Mouse (Mus musculus): ENCODE measurements around the gene Atad3a. TPM values are rescaled to one million over a fixed set of nuclear protein-coding genes. Genes with fewer than 3 reads are reported as not detected.
"Not testable (repeated sequence)": the region's sequence is repeated elsewhere in the genome, so short reads cannot be mapped to it uniquely, and the experiment has no call there.

Atad3a gene
- polyA plus RNA-seq, 1 experiment: 20.5 TPM

DNA sequence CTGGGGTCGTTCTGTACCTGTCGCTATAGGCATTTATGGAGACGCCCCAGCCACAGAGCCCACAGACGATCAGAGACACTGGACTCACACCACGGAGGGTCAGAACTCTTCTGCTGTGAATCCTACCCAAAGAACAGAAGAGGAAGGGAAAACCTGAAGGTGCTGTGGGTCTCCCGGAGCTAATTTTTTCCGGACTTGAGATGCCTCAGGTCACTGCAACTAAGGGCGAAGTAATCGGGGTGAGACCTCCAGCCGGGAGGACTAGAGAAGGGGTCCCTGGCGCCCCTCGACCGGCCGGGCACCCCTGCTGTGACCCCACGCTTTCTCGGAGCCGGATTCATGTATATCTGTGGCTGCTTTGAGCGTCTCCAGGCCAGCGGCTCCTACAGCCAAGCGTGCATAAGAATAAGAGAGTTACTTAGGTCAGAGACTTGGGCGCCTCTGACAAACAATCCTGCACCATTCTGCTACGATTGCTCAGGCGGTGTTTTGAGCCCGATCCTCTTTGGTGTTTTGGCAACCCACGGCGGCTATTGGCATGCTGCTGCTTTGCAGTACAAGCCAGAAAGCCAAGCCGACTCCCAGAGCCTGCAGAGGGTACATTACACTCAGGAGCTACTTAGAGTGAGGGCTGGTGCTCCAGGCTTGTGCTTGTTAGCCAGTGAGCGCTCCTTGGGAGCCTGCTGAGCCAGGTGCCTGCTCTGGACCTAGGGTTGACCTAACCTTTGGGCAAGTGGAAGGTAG is 635 bp upstream of the Atad3a start:
- peak overlapping the region; percentile 93 for H3K4me3 ChIP-seq (replicated peaks)
- peaks cover 47% of the 10 kb centered on the region for H3K4me1 ChIP-seq
- peaks cover 22% of the 10 kb centered on the region for H3K36me3 ChIP-seq (replicated peaks; ENCODE audit: low read length)
- no peaks in the 10 kb centered on the region for H3K27me3 ChIP-seq (replicated peaks)
- no peak for TF ChIP-seq GATA1 (IDR thresholded peaks at IDR 0.05; ENCODE audit: borderline replicate concordance, low read length)
- no peak for TF ChIP-seq FLI1 (IDR thresholded peaks at IDR 0.05; ENCODE audit: low read length)
- H3K9me3 ChIP-seq: no peaks in the 10 kb centered on the region

DNA sequence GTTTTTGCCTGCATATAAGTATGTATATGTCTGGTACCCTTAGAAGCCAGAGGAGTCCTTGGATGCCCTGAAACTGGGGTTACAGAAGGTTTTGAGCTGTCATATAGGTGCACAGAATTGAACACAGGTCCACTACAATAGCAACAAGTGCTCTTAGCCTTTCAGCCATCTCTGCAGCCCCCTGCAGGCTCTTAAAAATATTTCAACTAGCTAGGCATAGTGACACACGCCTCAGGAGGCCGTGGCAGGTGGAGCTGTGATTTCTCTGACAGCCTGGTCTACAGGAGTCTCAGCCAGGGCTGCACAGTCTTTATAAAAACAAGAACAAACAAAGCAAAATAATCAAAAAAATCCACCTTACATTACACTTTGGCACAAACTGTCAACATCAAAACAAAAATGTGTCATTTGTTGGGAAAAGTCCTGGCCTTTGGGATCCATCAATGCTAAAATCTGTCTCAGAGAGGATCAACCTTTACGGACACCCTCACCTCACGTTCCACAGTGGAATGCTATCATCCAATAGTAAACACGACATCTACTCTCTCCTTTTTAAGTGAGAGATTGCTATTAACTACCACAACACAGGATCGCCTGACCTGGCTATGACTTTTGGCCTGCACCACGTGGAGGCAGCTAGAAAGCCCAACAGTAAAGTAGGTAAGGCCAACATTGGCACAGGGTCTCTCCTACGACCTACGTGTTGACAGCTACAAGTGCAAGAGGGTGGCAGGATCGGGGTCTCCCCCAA is 856 bp downstream of the Atad3a start:
- TF ChIP-seq FLI1 (IDR thresholded peaks at IDR 0.05; ENCODE audit: low read length) (no peak), GATA1 (IDR thresholded peaks at IDR 0.05; ENCODE audit: borderline replicate concordance, low read length) (no peak)
- Histone ChIP-seq H3K9me3 (no peaks in the 10 kb centered on the region), H3K4me3 (replicated peaks) (peak overlapping the region; percentile 93), H3K36me3 (replicated peaks; ENCODE audit: low read length) (peaks cover 37% of the 10 kb centered on the region), H3K27me3 (replicated peaks) (no peaks in the 10 kb centered on the region), H3K4me1 (peaks cover 45% of the 10 kb centered on the region)

DNA sequence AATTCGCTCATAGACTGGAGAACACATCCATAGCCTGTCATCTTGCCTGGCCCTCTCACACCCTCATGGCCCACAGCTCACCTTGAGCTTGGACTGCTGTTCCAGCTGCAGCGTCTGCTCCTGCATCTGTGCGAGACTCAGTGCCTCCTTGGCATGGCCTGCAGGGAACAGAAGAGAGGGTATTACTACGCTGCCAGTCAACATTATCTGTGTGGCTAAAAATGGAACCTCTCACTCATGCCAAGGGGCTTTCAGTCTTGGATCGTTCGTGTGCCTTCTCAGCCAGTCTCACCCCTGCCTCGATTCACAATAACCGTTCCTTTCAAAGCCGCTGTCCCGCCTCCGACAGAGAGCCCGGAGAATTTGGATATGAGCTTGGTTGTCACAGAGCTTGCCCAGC is 3.9 kb downstream of the Atad3a start:
- peak overlapping the region; percentile 42 for H3K4me3 ChIP-seq (replicated peaks)
- peaks cover 62% of the 10 kb centered on the region for H3K36me3 ChIP-seq (replicated peaks; ENCODE audit: low read length)
- no peaks in the 10 kb centered on the region for H3K27me3 ChIP-seq (replicated peaks)
- TF ChIP-seq GATA1 (IDR thresholded peaks at IDR 0.05; ENCODE audit: borderline replicate concordance, low read length): no peak
- no peak for TF ChIP-seq FLI1 (IDR thresholded peaks at IDR 0.05; ENCODE audit: low read length)
- no peaks in the 10 kb centered on the region for H3K9me3 ChIP-seq
- peaks cover 38% of the 10 kb centered on the region for H3K4me1 ChIP-seq

DNA sequence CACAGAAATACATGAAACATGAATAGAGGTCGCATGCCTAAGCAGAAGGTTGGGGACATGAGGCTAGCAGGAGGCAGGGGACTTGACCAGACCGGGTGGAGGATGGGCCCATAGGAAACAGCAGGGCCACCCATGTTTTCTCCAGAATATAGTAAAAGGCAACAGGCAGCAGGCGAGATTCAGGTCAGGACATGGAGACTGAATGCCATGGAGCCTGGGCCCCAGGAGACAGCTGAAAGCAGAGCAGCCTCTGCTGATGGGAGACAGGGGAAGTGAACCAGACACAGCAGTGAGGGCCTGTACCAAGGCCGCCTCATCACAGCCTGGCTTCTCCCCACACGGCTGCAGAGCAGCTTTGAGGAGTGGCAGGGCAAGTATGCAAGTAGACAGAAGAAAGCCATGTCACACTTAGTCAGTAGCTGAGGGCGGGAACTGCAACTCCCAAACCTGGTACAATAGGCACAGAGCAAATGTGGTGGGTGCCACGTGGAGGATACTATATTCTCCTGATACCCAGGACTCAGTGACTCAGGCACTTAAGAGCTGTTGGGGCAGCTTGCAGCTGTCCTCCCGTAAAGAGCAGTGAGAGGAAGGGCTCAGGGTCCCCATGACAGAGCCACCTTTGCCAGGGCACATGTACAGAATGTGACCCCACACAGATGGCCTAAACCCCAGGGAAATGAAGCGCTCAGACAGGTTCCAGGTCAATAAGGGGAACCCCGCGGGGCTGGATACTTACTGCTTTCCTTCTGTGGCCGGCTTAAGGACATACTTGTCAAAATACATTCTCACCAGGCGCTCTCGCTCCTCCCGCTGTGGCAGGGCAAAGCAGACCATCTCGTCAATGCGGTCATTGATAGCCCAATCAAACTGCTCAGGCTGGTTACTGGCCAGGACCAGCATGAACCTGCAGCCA is 14.1 kb downstream of the Atad3a start:
- H3K36me3 ChIP-seq (replicated peaks; ENCODE audit: low read length): peaks cover 98% of the 10 kb centered on the region
- TF ChIP-seq FLI1 (IDR thresholded peaks at IDR 0.05; ENCODE audit: low read length): no peak
- TF ChIP-seq GATA1 (IDR thresholded peaks at IDR 0.05; ENCODE audit: borderline replicate concordance, low read length): no peak

DNA sequence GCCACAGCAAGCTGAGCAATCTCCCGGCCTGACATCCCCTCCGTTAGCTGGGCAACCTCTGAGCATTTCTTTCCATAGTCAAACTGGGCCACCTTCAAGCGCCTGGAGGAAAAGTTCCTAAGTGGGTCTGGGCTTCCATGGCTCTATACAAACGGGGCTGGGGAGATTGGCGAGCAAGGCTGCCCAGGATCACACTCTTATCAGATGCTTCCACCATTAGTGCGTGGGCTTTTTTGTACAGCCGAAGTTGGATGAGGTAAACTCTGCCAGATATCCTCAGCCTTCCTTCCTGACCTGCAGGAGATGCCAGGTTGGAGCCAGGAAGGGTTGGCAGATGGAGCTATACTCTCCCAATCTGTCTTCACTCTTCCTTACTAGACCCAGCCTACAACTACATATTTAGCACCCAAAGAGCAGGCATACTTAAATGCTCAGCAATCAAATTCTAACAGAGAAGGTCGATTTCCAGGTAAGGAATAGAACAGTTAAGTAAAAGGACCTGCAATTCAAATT is 14.8 kb downstream of the Atad3a start:
- no peak overlapping the region for H3K4me3 ChIP-seq (replicated peaks)
- H3K4me1 ChIP-seq: peaks cover 5% of the 10 kb centered on the region; the same call in 1 of the 2 replicates
- no peaks in the 10 kb centered on the region for H3K9me3 ChIP-seq
- TF ChIP-seq GATA1 (IDR thresholded peaks at IDR 0.05; ENCODE audit: borderline replicate concordance, low read length) (no peak), FLI1 (IDR thresholded peaks at IDR 0.05; ENCODE audit: low read length) (no peak)
- no peaks in the 10 kb centered on the region for H3K27me3 ChIP-seq (replicated peaks)
- peaks cover 98% of the 10 kb centered on the region for H3K36me3 ChIP-seq (replicated peaks; ENCODE audit: low read length)

More for the DNA sequence above, 14.1 kb downstream of the Atad3a start:
- H3K9me3 ChIP-seq: no peaks in the 10 kb centered on the region
- H3K4me3 ChIP-seq (replicated peaks): no peak overlapping the region
- H3K27me3 ChIP-seq (replicated peaks): no peaks in the 10 kb centered on the region
- peaks cover 5% of the 10 kb centered on the region; the same call in 1 of the 2 replicates for H3K4me1 ChIP-seq

DNA sequence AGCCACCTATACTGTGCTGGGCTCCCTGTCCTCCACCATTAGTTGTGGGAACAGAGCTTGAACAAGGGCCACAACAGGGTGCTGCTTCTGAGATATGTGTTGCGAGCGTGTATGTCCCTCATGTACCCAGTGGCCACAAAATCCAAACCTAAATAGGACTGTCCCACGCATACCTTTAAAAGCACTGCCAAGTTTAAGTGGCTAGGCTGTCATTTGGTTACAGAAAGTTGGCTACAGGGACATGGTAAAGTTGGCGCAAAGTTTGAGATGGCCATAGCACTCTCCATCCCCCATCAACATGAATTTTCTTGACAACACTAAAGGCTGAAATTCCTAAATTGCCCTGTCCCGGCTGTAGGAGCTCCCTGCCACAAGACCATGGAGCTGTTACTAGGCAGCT is 15.8 kb downstream of the Atad3a start:
- TF ChIP-seq GATA1 (IDR thresholded peaks at IDR 0.05; ENCODE audit: borderline replicate concordance, low read length): no peak
- no peak for TF ChIP-seq FLI1 (IDR thresholded peaks at IDR 0.05; ENCODE audit: low read length)
- Histone ChIP-seq H3K27me3 (replicated peaks) (no peaks in the 10 kb centered on the region), H3K36me3 (replicated peaks; ENCODE audit: low read length) (peaks cover 98% of the 10 kb centered on the region), H3K9me3 (no peaks in the 10 kb centered on the region), H3K4me1 (peaks cover 5% of the 10 kb centered on the region; the same call in 1 of the 2 replicates), H3K4me3 (replicated peaks) (no peak overlapping the region)

DNA sequence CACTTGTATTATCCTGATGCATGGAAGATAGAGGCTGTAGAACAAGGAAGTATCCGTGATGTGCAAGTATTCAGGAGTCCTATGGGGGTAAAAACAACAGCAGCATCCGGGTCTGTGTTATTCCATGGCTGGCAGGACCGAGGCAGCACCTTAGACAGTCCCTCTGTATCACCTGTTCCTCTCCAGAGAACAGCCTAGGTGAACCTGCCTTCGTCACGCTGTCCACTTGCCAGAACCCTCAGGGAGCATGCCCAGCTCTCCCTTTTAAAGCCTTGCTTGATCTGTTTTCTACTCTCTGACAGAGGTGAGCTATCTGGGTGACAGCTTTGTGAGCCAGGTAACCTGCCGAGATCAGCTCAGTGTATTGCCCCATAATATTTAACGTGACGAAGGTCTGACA is 16.4 kb downstream of the Atad3a start:
- H3K36me3 ChIP-seq (replicated peaks; ENCODE audit: low read length): peaks cover 98% of the 10 kb centered on the region
- TF ChIP-seq FLI1 (IDR thresholded peaks at IDR 0.05; ENCODE audit: low read length) (no peak), GATA1 (IDR thresholded peaks at IDR 0.05; ENCODE audit: borderline replicate concordance, low read length) (no peak)
- H3K4me1 ChIP-seq: peaks cover 5% of the 10 kb centered on the region; the same call in 1 of the 2 replicates
- H3K27me3 ChIP-seq (replicated peaks): no peaks in the 10 kb centered on the region
- H3K4me3 ChIP-seq (replicated peaks): no peak overlapping the region
- H3K9me3 ChIP-seq: no peaks in the 10 kb centered on the region

DNA sequence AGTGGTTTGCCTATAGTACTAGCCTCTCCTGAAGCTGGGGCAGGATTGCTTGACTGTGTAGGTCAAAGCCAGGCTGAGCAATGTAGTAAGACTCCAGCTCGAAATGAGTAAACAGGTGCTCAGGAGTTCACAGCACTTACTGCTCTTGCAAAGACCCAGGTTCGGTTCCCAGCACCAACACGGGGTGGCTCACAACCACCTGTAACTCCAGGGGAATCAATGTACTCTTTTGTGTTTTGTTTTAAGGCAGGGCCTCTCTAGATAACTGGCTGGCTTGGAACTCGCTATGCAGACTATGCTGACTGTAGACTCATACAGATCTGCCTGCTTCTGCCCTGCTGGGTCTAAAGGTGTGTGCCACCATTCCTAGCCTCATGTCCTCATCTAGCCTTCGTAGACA is 18.2 kb downstream of the Atad3a start:
- H3K4me1 ChIP-seq: peaks cover 13% of the 10 kb centered on the region; the same call in 1 of the 2 replicates
- no peaks in the 10 kb centered on the region for H3K9me3 ChIP-seq
- no peak overlapping the region for H3K4me3 ChIP-seq (replicated peaks)
- H3K27me3 ChIP-seq (replicated peaks): no peaks in the 10 kb centered on the region
- H3K36me3 ChIP-seq (replicated peaks; ENCODE audit: low read length): peaks cover 97% of the 10 kb centered on the region
- TF ChIP-seq FLI1 (IDR thresholded peaks at IDR 0.05; ENCODE audit: low read length) (no peak), GATA1 (IDR thresholded peaks at IDR 0.05; ENCODE audit: borderline replicate concordance, low read length) (no peak)

DNA sequence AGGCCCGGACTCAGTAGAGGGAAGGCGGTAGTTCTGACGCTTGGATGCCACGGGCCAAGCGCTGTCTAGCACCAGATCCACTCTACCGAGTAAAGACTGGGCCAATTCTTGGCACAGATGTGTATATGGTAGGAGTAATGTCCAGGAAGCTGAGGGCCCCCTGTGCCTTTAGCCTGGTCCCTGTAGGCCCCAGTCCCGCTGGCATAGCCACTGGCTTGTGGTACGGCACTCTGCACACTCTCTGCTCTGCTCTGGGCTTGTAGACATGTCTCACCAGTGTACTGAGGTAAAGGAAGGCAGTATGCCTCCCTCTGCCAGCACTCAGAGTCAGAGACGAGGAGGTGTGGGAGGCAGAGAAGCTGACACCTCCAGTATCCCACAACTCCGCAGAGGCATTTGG is 20.2 kb downstream of the Atad3a start:
- not testable (repeated sequence) for H3K27me3 ChIP-seq (replicated peaks); H3K9me3 ChIP-seq; H3K4me3 ChIP-seq (replicated peaks)
- Histone ChIP-seq H3K36me3 (replicated peaks; ENCODE audit: low read length) (peaks cover 99% of the 10 kb centered on the region), H3K4me1 (peaks cover 23% of the 10 kb centered on the region)

All from megakaryocyte, embryonic 14.5 days (primary cell).